Mouse (Mus musculus) lung, postnatal 25 days (tissue): ENCODE measurements around the gene Ubxn2a.

ENCODE experiments used
- DNase-seq: peaks from one replicate; pipeline ENCODE4 v3.0.0; 2022; ENCODE audit warnings: low spot score

Gene Ubxn2a

GRCm38 (mm10) chr12:4879048-4879447, 28.5 kb downstream of the Ubxn2a start:
- DNase-seq: no peak

- no peak for DNase-seq
Observed at GRCm38 (mm10) chr12:4878296-4878783, 29.2 kb downstream of the Ubxn2a start.

GRCm38 (mm10) chr12:4875623-4876022, 31.9 kb downstream of the Ubxn2a start:
- no peak for DNase-seq

GRCm38 (mm10) chr12:4874161-4874927, 33.2 kb downstream of the Ubxn2a start, which contains the start of gene Mfsd2b:
Gene Mfsd2b (minus strand): TSS chr12:4874359.
- peak; percentile 75 for DNase-seq

- no peak for DNase-seq
Observed at GRCm38 (mm10) chr12:4873531-4873930, 34.0 kb downstream of the Ubxn2a start.

- DNase-seq: no peak
Observed at GRCm38 (mm10) chr12:4872983-4873477, 34.5 kb downstream of the Ubxn2a start.

- no peak for DNase-seq
Observed at GRCm38 (mm10) chr12:4872273-4872672, 35.2 kb downstream of the Ubxn2a start.

- DNase-seq: no peak
Observed at GRCm38 (mm10) chr12:4871260-4871659, 36.2 kb downstream of the Ubxn2a start.

GRCm38 (mm10) chr12:4868924-4869323, 38.6 kb downstream of the Ubxn2a start:
- no peak for DNase-seq

GRCm38 (mm10) chr12:4864338-4864690, 43.2 kb downstream of the Ubxn2a start:
- DNase-seq: no peak

- peak; percentile 53 for DNase-seq
Observed at GRCm38 (mm10) chr12:4863654-4864337, 43.7 kb downstream of the Ubxn2a start.

- DNase-seq: no peak
Observed at GRCm38 (mm10) chr12:4862672-4863071, 44.8 kb downstream of the Ubxn2a start.

GRCm38 (mm10) chr12:4859241-4859914, 48.1 kb downstream of the Ubxn2a start:
- DNase-seq: no peak

- DNase-seq: no peak
Observed at GRCm38 (mm10) chr12:4856834-4857233, 50.7 kb downstream of the Ubxn2a start.

GRCm38 (mm10) chr12:4856160-4856559, 51.3 kb downstream of the Ubxn2a start:
- no peak for DNase-seq

GRCm38 (mm10) chr12:4843741-4844140, 63.8 kb downstream of the Ubxn2a start:
- peak; percentile 10 for DNase-seq

- DNase-seq: peak; percentile 95
Observed at GRCm38 (mm10) chr12:4842890-4843597, 64.5 kb downstream of the Ubxn2a start, which contains the start of gene Wdcp. Gene Wdcp (plus strand): TSS chr12:4843303.

- DNase-seq: no peak
Observed at GRCm38 (mm10) chr12:4842456-4842855, 65.0 kb downstream of the Ubxn2a start.

GRCm38 (mm10) chr12:4841392-4841887, 66.1 kb downstream of the Ubxn2a start, which contains the start of gene Fkbp1b:
Gene Fkbp1b (minus strand): TSS chr12:4841591.
- peak; percentile 31 for DNase-seq

- DNase-seq: peak; percentile 12
Observed at GRCm38 (mm10) chr12:4840741-4841140, 66.8 kb downstream of the Ubxn2a start.

GRCm38 (mm10) chr12:4840010-4840409, 67.5 kb downstream of the Ubxn2a start:
- peak; percentile 11 for DNase-seq
